Mouse (Mus musculus): ENCODE measurements around the gene Kcnj15.

The Kcnj15 gene

GRCm38 (mm10) chr16:95257266-95257894, at the start of gene Kcnj15:
Kcnj15 (plus strand) TSS chr16:95257558.
- DNase-seq = no peak

DNA sequence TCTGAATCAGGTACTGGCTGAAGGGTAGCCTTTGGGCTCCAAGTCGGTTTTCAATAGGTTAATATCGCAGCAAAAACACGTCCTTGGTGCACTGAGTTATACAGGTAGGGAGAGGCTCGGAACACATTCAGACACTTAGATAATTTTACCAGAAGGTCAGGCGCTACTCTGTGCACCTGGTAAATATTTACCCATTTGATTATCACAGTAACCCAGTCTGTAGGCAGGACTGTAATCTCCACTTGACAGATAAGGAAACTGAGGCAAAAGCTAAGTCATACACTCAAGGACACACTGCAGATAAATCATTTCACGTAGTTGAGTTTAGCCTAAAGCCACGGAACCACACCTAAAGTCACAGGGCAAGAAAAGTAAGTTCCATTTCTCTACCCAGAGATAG, 49.1 kb upstream of the Kcnj15 start:
- DNase-seq = no peak

DNA sequence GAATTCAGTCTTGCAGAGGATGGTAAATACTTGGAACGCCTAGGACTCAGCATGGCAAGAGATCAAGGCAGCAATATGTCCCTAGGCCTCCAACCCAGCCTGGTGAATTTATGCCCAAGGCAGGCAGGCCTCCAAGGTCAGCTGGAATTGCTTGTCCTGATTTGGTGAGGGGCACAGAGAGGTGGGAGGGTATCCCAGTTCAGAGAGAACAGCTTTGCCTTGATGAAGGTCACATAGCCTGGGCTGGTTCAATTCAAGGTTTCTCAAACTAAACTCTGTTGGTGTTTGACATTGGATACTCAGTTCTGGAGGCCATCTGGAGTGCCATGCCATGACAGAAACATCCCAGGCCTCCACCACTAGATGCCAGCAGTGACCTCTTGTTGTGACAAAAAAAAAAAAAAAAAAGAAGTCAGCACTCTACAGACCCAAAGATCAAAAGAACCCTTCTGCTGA, 48.3 kb upstream of the Kcnj15 start:
- DNase-seq = no peak

DNA sequence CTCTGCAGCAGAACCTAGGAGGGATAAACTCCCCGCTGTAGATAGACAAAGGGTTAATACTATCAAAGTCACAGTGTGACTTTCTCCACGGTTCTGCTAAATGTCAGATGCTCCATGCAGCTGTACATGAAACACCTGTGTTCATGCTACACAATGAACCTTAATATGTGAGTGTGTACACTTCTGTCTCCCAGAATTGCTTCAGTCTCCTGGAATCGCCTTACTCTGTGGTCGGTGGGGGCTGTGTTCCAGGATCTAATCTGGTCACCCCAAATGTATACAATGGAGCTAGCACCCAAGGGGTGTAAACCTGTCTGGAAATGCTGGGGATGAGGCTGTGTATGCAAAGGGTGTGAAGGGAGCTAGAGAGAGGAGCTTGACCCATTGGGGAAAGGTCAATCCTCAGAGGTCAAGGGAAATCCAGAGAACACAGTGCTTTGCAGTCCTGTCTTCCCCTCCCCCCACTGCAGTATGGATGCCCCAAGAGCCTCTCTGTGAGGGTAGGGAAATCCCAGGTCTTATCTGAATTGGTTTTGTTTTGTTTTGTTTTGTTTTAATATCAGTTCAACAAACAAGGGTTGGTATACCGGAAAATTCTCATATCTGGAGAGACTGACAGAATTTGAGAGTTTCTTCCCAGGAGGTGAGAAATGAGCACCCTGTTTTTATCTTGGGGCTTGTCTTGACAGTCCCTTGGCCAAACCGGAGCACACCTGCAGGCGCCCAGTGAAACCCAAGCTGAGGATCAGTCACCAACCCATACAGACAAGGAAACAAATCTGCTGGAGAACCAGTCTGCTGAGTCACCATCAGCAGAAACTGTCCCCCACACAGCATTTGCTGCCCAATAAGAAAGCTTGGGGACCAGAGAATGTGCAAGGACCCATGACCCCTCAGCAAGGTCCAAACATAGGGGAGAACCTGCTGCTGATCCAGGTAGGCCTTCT, 42.8 kb upstream of the Kcnj15 start:
- no peak for DNase-seq

DNA sequence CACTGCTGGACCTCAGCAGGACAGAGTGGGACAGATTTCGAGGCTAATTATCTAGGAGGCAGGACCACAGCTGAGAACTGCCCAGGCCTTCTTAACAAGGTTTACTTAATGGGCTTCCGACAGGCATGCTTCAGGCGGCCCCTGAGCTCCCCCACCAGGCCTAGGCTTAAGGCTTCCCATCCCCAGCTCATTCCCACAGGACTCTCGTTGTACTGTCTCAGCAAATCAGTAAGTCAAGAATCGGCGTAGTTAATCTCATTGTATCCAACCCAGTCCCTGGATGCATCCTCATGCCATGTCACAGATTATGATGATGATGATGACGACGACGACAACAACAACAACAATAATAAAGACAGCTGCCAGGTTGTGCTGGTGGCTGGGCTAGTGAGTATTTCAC, 41.6 kb upstream of the Kcnj15 start:
- no peak for DNase-seq

- DNase-seq = no peak
These were observed 41.0 kb upstream of the Kcnj15 start for GRCm38 (mm10) chr16:95216346-95216745.

- DNase-seq = no peak
These were observed 40.5 kb upstream of the Kcnj15 start for GRCm38 (mm10) chr16:95216824-95217223.

DNA sequence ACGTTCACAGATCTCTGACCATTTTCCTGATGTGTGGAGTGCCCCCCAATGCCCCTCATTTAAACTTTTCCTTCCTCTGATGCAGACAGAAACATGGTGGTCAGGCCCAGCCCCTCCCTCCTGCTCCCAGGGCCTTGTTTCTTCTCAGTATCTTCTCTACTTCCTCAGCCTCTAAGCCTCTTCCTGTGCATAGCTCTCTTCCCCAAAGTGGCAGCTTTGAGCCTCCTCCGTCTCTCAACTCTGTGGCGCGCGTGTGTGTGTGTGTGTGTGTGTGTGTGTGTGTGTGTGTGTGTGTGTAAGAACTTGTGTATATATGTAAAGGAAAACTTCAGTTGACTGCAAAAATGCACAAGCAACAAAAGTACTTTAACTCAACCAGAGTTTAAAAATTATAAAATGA, 38.6 kb upstream of the Kcnj15 start:
- DNase-seq = no peak

GRCm38 (mm10) chr16:95219459-95219858, 37.9 kb upstream of the Kcnj15 start:
- DNase-seq = no peak

DNA sequence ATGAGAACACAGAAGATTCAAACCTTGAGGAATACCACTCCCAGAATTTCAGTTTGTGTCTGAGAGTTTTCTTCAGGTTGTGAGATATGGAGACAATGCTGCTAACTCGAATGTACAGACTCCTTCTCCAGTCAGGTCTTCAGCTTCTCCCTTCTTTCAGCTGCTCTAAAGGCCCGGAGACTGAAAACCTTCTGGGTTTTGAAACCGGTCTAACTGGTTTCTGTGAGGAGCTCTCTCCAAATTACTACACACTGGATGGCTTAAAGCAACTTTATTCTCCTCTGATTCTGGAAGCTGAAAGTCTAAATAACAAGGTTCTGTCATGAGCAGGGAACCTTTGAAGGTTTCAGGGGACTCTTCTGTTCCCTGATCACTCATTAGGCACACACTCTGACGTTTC, 36.3 kb upstream of the Kcnj15 start:
- no peak for DNase-seq

- DNase-seq = no peak
These were observed 35.2 kb upstream of the Kcnj15 start for GRCm38 (mm10) chr16:95222026-95222718.

- DNase-seq = no peak
These were observed 33.9 kb upstream of the Kcnj15 start for GRCm38 (mm10) chr16:95223435-95223834.

DNA sequence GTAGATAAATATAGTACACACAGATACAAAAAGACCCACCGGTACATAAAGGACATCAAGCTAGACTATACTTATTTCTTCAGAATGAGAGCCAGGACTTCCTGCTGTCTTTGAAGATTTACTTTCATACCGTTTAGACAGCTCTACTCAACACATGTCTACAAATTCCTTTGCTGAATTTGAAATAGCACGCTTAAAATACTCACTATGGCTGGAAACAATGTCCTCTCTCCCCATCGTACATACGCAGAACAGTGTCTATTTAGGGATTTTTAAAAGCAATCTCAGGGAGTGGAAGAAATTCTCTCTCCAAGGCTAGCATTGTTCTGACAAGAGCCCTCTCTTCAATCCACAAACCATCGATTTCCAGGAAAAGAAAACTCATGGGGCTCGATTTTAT, 32.1 kb upstream of the Kcnj15 start:
- DNase-seq = no peak

DNA sequence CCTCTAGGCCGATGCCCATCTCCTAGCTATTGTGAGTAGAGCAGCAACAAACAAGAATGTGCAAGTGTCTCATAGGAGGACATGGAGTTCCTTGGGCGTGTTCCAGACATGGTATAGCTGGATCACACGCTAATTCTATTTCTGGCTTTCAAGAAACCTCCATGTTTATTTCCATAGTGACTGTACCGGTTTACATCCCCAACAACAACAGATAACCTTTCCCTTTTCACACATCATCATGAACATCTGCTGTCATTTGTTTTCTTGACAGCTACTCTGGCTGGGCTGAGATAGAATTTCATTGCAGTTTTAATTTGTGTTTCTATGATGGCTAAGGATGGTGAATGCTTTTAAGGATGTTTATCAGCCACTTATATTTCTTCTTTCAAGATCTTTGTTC, 25.6 kb upstream of the Kcnj15 start:
- DNase-seq = no peak

GRCm38 (mm10) chr16:95234891-95235548, 22.3 kb upstream of the Kcnj15 start:
- no peak for DNase-seq

DNA sequence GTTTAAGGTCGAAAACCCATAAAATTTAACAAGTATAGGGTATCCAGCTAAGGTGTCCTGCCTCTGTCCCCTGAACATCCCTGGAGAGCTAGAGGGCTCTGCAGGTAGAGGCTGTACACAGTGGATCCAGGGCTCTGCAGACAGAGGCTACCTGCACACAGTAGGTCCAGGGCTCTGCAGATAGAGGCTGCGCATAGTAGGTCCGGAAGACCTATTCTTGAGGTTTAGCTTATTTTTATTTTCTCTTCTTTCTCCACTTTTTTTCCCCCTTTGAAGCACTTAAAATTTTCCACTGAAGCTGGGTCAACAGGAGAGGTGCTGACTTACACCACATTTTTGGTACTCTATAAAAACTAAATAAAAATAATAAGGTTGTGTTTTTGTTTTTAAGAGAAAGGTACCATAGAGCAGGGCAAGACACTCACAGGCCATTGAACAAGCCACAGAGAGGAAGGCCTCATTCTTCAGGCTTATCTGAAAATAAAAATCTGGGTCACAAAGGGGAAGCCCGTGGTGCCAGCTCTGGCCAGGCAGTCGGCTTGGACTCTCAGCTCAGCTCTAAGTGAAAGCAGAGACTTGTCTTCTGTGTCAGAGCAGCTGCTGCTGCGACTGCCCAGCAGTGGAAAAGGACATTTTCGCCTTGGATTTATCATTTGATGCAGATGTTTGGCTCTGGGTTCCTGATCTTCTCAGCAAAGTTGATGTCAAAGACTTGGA, 18.0 kb upstream of the Kcnj15 start:
- no peak for DNase-seq

GRCm38 (mm10) chr16:95240688-95241087, 16.7 kb upstream of the Kcnj15 start:
- DNase-seq = no peak

DNA sequence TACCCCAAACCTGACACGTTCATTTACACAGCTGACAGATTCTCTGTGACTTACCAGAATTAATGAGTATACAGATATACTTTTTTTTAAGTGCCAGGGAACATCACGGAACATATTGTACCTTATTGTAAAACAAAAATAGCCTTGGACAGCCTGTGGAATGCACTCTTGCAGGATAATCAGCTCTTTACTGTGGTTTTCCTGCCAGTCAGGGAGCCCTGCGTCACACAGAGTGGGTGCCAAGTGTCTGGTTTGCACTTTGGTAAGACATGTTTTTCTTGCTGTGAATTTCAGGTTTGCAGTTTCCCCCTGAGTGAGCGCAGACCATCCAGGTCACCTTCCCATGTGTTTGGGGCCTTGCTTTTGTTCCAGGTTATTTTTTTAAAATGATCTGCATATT, 15.8 kb upstream of the Kcnj15 start:
- peak; percentile 20 for DNase-seq

DNA sequence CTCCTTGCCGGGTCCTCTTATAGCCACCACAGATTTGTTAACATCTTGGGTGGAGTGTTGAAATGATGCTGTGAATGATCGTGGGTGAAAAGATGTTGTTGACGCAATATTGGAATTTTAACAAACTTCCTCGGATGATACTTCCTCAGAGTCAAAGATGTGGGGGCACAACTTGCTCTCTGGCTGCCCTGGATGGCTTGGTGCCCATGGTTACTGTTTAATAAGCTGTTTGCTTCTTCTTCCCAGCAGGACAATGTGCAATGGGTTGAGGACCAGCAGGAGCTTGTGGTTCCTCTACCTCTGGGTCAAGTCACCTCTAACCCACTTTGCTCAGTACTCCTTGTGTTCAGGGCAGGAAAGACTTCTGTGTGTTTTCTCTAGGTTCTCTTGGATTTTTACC, 15.2 kb upstream of the Kcnj15 start:
- no peak for DNase-seq

- DNase-seq = no peak
These were observed 14.0 kb upstream of the Kcnj15 start for GRCm38 (mm10) chr16:95243401-95243800.

DNA sequence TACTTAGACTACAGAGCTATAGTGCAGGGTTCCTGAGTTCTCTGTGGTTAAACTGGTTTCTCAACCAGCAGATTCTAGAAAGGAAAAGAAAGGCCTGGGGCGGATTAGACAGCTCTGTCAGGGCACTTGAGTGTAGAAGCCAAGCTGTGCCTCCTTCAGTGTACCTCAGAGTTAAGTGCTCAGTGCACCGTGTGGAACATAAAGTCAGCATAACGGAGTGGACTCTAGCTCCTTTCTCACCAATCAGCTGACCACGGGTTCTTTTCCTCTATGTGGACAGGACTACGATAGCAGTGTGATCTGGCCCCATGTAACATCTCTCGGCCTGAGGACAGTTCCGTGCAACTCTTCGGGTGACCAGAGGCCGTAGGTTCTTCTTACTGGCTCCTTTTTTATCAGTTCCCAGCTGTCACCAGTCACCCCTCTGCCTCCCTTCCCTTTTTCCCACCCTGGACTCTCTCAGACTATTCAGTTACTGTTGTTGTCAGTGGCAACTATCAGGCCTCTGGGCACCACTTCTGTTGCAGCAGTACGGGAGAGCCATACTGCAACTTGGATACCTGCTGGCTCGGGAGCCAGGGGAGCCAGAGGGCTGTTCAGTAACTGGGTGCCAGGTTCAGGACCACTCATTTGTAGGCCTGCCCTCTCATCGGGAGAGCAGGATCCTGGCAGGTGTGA, 12.6 kb upstream of the Kcnj15 start:
- DNase-seq = no peak

DNA sequence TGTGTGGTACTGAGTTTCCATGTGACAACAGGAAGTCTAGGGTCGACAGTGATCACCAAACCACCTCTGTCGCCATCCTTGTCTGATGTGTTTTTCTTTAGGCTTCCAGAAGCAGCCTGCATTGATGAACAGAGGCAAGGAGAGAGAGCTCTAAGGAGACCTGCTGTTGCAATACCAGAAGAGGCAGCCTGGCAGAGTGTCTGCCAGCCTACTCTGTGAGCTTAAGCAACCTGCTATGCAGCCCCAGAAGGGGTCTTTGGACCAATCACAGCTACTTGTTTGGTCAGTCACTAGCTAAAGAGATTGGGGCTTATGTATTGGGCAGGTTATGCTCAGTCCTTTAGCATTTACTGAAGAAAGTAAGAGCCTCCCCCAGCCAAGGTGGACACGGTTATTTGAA, 11.9 kb upstream of the Kcnj15 start:
- DNase-seq = no peak
